Mouse (Mus musculus) cerebellum, adult 2 months (tissue): ENCODE measurements around the gene Fam240a. TPM values are rescaled to one million over a fixed set of nuclear protein-coding genes. Genes with fewer than 3 reads are reported as not detected.

ENCODE experiments used
- DNase-seq, 2 experiments: peaks; one replicate each; pipeline ENCODE4 v3.0.0; 2021
- H3K27ac ChIP-seq: fragments of 200-500 bp; 2 replicates; pipeline ENCODE4 v1.5.1; 2012; ENCODE audit warnings: low read length, control low read depth, inconsistent platforms; ENCODE audit not compliant: insufficient read depth
- H3K27me3 ChIP-seq: fragments of 200-500 bp; 2 replicates; pipeline ENCODE4 v1.6.1; 2012; ENCODE audit warnings: inconsistent platforms, mild to moderate bottlenecking, low read length, moderate library complexity; ENCODE audit not compliant: control insufficient read depth, insufficient read depth
- H3K4me1 ChIP-seq: fragments of 200-500 bp; 2 replicates; pipeline ENCODE4 v1.6.1; 2011; ENCODE audit warnings: low read length; ENCODE audit not compliant: control insufficient read depth, insufficient read depth
- H3K4me3 ChIP-seq: fragments of 200-500 bp; replicated peaks from 2 replicates; pipeline ENCODE3; 2011; ENCODE audit warnings: mild to moderate bottlenecking, low read depth, low read length, control low read depth; ENCODE audit not compliant: insufficient read depth
- CTCF ChIP-seq: fragments of 200-500 bp; IDR thresholded peaks from 2 replicates; pipeline ENCODE4 v1.5.1; 2011; ENCODE audit warnings: low read depth, mild to moderate bottlenecking, control low read depth, low read length, moderate library complexity, borderline replicate concordance; ENCODE audit not compliant: insufficient read depth
- POLR2A ChIP-seq: fragments of 200-500 bp; IDR thresholded peaks from 2 replicates; pipeline ENCODE4 v1.6.1; 2011; ENCODE audit warnings: low read length, control low read depth, borderline replicate concordance; ENCODE audit not compliant: insufficient read depth
- WGBS: fragments of 180-500 bp; shearing (Covaris S2); methylation state at CpG from one replicate; pipeline ENCODE4 v1.1.7; 2018; 5-methylcytosine and 5-hydroxymethylcytosine counted together
- polyA plus RNA-seq: library from polyadenylated mRNA; depleted of rRNA; stranded (reverse); fragments of >200 nt; gene quantifications from 2 replicates; pipeline ENCODE4 v1.2.3, GENCODE M21; 2012

Gene Fam240a
- polyA plus RNA-seq, 1 experiment = not detected

DNA sequence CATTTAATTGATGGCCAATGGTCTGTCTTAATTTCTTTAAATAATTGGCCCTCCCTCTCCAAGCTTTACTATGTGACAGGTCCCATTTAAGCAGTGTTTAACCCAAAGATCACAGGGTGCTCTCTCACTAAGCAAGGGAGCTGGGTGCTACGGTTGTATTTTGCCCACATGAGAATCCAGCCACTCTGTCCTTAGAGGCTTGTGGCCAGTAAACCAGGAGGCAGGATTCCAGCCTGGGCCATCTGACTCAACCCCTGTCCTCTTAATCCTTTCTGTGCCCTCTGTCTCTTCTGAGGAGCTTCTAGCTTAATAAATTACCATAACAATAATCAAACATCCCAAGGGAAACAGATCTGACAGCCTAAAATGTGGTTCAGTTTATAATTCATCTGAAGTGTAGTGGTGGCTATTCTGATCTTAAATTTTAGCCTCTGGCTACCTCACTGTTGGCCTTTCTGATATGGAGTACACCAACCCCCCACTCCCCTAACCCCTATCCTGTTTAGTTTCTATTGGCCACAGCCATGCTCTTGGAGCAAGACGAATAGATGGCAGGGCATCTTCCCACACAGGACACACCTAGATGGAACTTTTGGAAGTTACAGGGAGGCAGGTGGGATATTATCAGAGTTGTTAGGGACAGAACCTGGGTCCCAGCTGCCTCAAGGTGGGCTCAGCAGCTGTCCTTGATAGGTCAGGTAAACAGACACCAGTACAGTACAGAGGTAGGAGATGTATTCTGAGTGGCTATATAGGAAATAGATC lies 38.2 kb upstream of the Fam240a start:
- Histone ChIP-seq H3K27ac (no peak overlapping the region), H3K4me1 (0 out of 2 replicates have a peak, but pooled peaks cover 3% of the 10 kb centered on the region), H3K4me3 (no peak overlapping the region), H3K27me3 (no peaks in the 10 kb centered on the region)
- DNase-seq = no peak
- 45% methylated on average over 2 of the region's 2 CpGs for WGBS
- TF ChIP-seq POLR2A (no peak), CTCF (no peak)

DNA sequence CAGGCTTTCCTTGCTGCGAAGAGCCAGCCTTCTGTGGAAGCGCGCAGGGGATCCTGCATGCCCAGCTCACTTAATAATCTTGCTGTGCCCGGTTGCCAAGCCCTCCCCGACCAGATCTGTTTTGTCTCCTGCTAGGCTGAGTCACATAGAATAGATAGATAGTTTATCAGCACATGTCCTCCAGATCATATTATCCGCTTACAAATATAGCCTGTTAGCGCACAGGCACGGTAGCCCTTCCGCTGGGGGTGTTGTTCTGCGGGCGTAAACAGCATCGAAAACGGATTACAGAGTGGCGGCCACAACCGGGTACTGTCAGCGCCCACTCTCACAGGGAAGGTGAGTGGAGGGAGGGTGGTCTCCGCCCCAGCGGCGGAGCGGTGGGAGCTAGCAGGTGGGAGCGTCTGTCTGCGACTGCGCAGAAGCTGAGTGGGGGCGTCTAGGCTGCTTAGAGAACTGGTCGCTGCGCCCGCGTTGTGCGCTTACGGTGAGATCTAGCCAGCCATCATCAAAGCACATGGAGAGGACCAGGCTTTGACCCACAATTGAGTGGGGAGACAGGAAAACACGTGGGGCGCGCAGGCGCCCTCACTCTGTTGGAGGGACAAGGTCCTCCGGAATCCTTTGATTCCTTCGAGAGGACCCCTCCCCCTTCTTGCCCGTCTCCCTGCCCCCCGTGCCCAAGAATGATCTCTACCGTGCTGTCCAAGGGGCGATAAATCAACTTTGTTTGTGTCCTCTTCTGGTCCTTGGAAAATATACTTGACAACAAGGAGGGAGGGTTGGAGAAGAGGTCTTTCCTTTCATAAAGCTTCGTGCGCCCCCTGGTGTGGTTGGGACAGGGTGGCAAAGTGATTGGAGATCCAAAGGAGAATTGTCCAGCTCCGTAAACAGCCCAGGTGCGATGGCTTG lies 37.1 kb upstream of the Fam240a start:
- Histone ChIP-seq H3K4me1 (0 out of 2 replicates have a peak, but pooled peaks cover 3% of the 10 kb centered on the region), H3K4me3 (peak overlapping the region; percentile 24), H3K27me3 (no peaks in the 10 kb centered on the region), H3K27ac (no peak overlapping the region)
- 1% methylated on average over 44 of the region's 44 CpGs for WGBS
- DNase-seq = peak; percentile 21 to 36
- peak; percentile 26; the same call in 1 of the 2 replicates for TF ChIP-seq CTCF
- TF ChIP-seq POLR2A = no peak

DNA sequence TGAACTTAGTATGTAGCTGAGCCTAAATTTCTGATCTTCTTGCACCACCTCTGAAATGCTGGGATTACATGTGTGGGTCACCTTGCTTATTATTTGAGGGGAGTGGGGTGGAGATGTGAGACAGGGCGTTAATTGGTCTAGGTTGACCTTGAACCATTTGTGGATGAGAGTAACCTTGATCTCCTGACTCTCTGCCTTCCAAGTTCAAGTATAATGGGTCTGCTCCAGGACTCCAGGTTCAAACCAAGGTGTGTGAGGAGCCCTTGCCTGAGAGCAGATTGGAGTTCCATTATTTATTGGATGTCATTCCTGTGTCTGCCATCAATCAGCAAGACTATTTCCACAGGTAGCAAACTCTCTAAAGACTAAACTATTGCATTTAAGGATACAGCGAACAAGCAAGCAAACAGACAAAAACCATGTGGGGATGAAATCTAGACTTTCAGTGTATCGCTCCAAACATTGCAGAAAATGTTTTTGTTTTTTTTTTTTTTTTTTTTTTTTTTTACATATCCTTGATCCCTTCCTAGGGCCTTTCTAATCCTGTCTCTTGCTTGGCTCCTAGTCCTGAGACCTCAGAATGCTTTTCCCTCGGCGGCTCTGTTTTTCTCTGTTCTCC lies 36.4 kb upstream of the Fam240a start:
- no peak for DNase-seq
- no peaks in the 10 kb centered on the region for H3K27me3 ChIP-seq
- no peak overlapping the region for H3K27ac ChIP-seq
- peak overlapping the region; percentile 24 for H3K4me3 ChIP-seq
- H3K4me1 ChIP-seq = 0 out of 2 replicates have a peak, but pooled peaks cover 3% of the 10 kb centered on the region
- WGBS = 48% methylated on average over 5 of the region's 5 CpGs
- no peak for TF ChIP-seq POLR2A
- no peak for TF ChIP-seq CTCF

DNA sequence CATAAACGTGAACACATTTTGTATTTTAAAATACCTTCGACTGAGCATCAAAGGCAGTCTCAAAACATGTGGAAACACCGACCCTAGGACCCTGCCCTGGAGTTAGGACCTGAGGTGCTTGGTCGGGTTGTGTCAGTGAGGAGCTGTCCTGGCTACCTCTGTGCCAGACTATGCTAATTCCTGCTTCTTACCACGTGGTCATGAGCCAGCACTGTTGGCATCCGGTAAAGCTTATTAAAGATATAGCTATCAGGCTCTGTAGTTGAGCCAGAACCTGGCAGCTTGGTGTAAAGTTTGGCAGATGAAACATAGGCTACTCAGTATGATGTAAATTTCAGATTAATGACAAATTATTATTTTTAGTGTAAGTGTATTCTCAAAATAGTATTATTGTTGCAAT lies 35.7 kb upstream of the Fam240a start:
- H3K4me1 ChIP-seq = 0 out of 2 replicates have a peak, but pooled peaks cover 3% of the 10 kb centered on the region
- H3K27ac ChIP-seq = no peak overlapping the region
- DNase-seq = no peak
- H3K27me3 ChIP-seq = no peaks in the 10 kb centered on the region
- WGBS = 44% methylated on average over 6 of the region's 6 CpGs
- H3K4me3 ChIP-seq = no peak overlapping the region
- no peak for TF ChIP-seq POLR2A
- no peak for TF ChIP-seq CTCF

DNA sequence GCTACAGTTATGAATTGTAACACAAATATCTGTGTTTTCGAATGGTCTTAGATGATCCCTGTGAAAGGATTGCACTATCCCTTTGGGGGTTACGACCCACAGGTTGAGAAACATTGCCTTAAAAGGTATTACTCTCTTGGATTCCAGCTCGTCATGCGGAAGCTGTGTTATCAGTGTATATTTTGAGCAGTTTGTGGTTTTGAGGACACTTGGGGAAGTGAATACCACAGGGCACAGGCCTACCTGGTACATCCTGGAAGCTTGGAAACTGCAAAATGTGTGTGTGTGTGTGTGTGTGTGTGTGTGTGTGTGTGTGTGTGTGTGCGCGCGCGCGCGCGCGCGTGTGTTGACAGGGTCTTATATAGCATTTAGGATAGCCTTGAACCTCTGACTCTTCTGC lies 35.2 kb upstream of the Fam240a start:
- Histone ChIP-seq H3K27ac (no peak overlapping the region), H3K4me1 (0 out of 2 replicates have a peak, but pooled peaks cover 3% of the 10 kb centered on the region), H3K27me3 (no peaks in the 10 kb centered on the region), H3K4me3 (no peak overlapping the region)
- WGBS = 93% methylated on average over 13 of the region's 13 CpGs
- TF ChIP-seq CTCF = no peak
- no peak for TF ChIP-seq POLR2A
- DNase-seq = no peak

DNA sequence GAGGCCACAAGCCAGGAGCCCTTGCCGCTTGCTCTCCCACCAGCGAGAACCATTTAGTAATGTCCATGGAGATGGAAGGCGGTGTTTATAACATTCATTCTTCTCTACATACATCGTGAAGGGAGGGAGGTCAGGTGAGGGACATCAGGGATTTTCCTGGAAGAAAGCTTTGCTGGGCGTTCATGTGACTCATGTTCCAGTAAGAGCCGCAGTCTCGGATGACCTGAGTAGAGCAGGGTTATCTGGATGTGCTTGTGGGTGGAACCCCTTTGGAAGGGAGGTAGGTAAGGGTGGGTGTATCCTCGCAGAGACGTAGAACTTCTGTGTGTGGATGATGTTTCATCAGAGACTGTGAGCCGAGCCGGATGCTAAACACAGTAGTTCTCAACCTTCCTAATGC lies 34.7 kb upstream of the Fam240a start, which contains the start of gene Lrrc2:
Gene Lrrc2 (plus strand): TSS at position 149 of the 400 bp plus-strand sequence.
- Histone ChIP-seq H3K27me3 (no peaks in the 10 kb centered on the region), H3K4me1 (0 out of 2 replicates have a peak, but pooled peaks cover 3% of the 10 kb centered on the region), H3K27ac (no peak within 1 kb of the TSS), H3K4me3 (no peak within 1 kb of the TSS)
- TF ChIP-seq POLR2A (no peak), CTCF (no peak)
- WGBS = 93% methylated on average over 11 of the region's 11 CpGs
- DNase-seq = no peak

DNA sequence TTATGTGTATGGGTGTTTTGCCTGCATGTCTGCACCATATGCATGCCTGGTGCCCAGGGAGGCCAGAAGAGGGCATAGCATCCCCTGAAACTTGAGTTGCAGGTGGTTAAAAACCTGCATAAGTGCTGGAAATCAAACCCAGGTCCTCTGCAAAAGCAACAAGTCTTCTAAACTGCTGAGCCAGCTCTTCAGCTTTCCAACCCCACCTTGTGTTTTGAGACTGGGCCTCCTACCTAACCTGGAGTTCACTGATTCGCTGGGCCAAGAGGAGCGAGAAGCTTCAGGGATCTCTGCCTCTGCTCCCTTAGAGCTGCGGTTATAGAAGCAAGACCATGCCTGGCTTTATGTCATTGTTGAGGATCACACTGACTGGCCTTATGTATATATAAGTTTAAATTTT lies 33.4 kb upstream of the Fam240a start:
- no peak overlapping the region for H3K27ac ChIP-seq
- H3K4me3 ChIP-seq = no peak overlapping the region
- H3K4me1 ChIP-seq = 0 out of 2 replicates have a peak, but pooled peaks cover 3% of the 10 kb centered on the region
- 97% methylated on average over 3 of the region's 3 CpGs for WGBS
- no peak for TF ChIP-seq POLR2A
- TF ChIP-seq CTCF = no peak
- no peaks in the 10 kb centered on the region; the same call in 1 of the 2 replicates for H3K27me3 ChIP-seq
- no peak for DNase-seq
